In the genomic region with DNA sequence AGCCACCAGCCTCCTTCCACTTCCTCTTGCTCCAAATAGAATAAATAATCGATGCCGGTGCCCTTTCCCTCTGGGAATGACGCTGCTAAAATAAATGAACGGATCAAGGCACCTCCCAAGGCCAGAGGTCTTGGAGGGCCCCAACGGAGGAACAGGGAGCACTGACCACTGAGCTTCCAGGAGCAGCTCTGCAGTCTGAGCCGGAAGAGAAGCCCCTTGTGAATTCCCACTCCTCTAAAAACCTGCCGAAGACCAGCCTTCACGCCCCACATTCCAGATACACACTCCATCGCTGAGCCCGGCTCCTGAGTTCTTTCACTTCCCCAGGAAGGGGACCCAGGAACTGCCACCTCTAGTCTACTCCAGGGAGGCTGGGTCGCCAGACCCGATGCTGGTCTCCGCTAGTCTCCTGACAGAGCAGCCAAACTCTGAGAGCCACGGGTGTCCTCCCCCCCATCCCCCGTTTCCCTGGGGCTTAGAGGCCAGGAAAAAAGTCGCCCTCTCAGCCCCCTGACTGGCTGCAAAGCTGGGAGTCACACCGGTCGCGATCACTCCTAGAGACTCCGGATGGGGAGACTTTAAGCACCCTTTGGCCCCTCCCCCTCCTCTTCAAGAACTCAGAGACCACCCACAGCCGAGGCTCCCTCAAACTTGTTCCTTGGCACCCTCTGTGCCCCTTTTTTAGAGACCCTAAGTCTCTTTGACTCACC, we compare ENCODE assay signal across 8 mouse cellular contexts. TPM values are rescaled to one million over a fixed set of nuclear protein-coding genes. Genes with fewer than 3 reads are reported as not detected.
A peak's percentile ranks its signal among the peaks of the same experiment; 100 is the strongest.
DNase-seq lines count a peak whose midpoint lies in the region; ATAC-seq lines count a peak whose summit lies in the region.

No protein-coding gene starts in this region.

- WGBS in heart, embryonic 14.5 days = 2% methylated on average over 21 of the region's 21 CpGs

- 0 out of 2 replicates have a peak, but pooled peaks have one; percentile 4 for ATAC-seq in heart, embryonic 14.5 days (ENCODE audit: insufficient number of reproducible peaks, insufficient read depth, low FRiP score, low read depth)

- H3K9me3 ChIP-seq in heart, embryonic 14.5 days (ENCODE audit: control insufficient read depth, low read length) = no peaks in the 10 kb centered on the region

- peak overlapping the region; percentile 70 to 91 for H3K4me3 ChIP-seq in heart, embryonic 14.5 days (ENCODE audit: control insufficient read depth in 1 of 2, insufficient read depth in 1 of 2, low read depth in 1 of 2, low read length in 2 of 2)

- H3K4me2 ChIP-seq in heart, embryonic 14.5 days (ENCODE audit: low read length) = peak overlapping the region; percentile 84

- H3K27ac ChIP-seq in heart, embryonic 14.5 days (replicated peaks in 1 of 2; ENCODE audit: control insufficient read depth in 1 of 2, insufficient read depth in 1 of 2, low read depth in 2 of 2, low read length in 2 of 2) = peak overlapping the region; percentile 78 to 89

- DNase-seq in right cerebral cortex, postnatal 4 days = peak; percentile 26
- DNase-seq in right cerebral cortex, postnatal 25 days = no peak
- peak; percentile 18 to 34 for DNase-seq in cerebellum, postnatal 4 days (ENCODE audit: low spot score in 2 of 2)
- peak; percentile 63 to 74 for DNase-seq in kidney, postnatal 4 days
- peak; percentile 68 for DNase-seq in mesoderm, embryonic 11.5 days (ENCODE audit: low read depth, low spot score)
- DNase-seq in thymus, postnatal 14 days = peak; percentile 89
- DNase-seq in urinary bladder, postnatal 25 days (ENCODE audit: low spot score) = no peak

- no peaks in the 10 kb centered on the region for H3K27me3 ChIP-seq in heart, embryonic 14.5 days (ENCODE audit: control insufficient read depth, insufficient read depth, low read length)

- H3K9ac ChIP-seq in heart, embryonic 14.5 days (ENCODE audit: low read length) = peak overlapping the region; percentile 93

- peaks cover 10 to 23% of the 10 kb centered on the region in 2 experiments for H3K4me1 ChIP-seq in heart, embryonic 14.5 days (ENCODE audit: control insufficient read depth in 2 of 2, insufficient read depth in 2 of 2, low read length in 2 of 2)

- peaks cover 10% of the 10 kb centered on the region; the same call in 1 of the 2 replicates for H3K36me3 ChIP-seq in heart, embryonic 14.5 days (ENCODE audit: control insufficient read depth, insufficient read depth, low read length)

RNA-seq across cellular contexts. Expression of a gene that starts 1.2 kb away (rescaled TPM):
- polyA plus RNA-seq in heart, embryonic 14.5 days (2014; fragmentation: Nextera tagmentation; extraction: Ambion mirVana) = 53.9 and 55.0 TPM in 2 replicates

Comparison
In these comparisons a context has a peak if more than half of its experiments do, and no peak if none do; other contexts are left out.
1. DNase-seq: peak in right cerebral cortex, postnatal 4 days (single experiment), cerebellum, postnatal 4 days (2 of 2), kidney, postnatal 4 days (2 of 2), mesoderm, embryonic 11.5 days (single experiment) and thymus, postnatal 14 days (single experiment); none in right cerebral cortex, postnatal 25 days (single experiment) and urinary bladder, postnatal 25 days (single experiment).